Mouse (Mus musculus): ENCODE results near the gene Gprin1. TPM values are rescaled to one million over a fixed set of nuclear protein-coding genes. Genes with fewer than 3 reads are reported as not detected.
A peak's percentile ranks its signal among the peaks of the same experiment; 100 is the strongest.
"Not testable (repeated sequence)": the region's sequence is repeated elsewhere in the genome, so short reads cannot be mapped to it uniquely, and the experiment has no call there.

Gprin1 gene
- polyA plus RNA-seq (2021) = 0.17 TPM

GRCm38 (mm10) chr13:54749864-54750411 is at the start of gene Gprin1:
Gene Gprin1, minus strand, starts transcription at chr13:54749874.
- DNase-seq (ENCODE audit: low read depth, low spot score) = no peak
- ATAC-seq = no peak
- peaks cover 21% of the 10 kb centered on the region for H3K27me3 ChIP-seq
- TF ChIP-seq CTCF (IDR thresholded peaks at IDR 0.05) = no peak
- CTCF ChIA-PET = no interaction called here
- POLR2A ChIA-PET = no interaction called here
- in situ Hi-C loops (cut with MboI; ENCODE audit: low pct_unique_long_range_greater_than_20kb) = no loop called here

DNA sequence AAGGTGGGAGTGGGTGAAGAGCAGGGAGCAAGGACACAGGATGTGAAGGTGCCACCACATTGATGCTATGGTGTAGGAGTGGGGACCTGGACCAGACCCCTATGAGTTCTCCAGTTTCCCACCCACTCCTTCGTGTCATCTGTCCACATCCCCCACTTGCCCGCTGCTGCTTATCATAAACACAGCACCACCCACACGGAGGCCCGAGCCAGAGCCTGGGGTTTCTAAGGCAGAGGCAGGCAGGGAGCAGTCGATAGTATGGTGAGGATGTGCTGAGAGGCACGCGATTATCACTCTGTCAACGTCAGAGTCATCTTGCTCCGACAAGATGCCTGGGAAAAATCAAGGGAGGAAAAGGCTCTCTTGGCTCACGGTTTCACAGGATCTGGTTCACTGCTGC is 49.1 kb upstream of the Gprin1 start:
- ATAC-seq (no peak), DNase-seq (ENCODE audit: low read depth, low spot score) (no peak)
- no peak for TF ChIP-seq CTCF (IDR thresholded peaks at IDR 0.05)
- in situ Hi-C loops (cut with MboI; ENCODE audit: low pct_unique_long_range_greater_than_20kb) = loop anchor here (5.0 kb wide), 3 partner anchors 89 to 379 kb away; no protein-coding TSS in a partner anchor
- peaks cover 2% of the 10 kb centered on the region for H3K27me3 ChIP-seq
- ChIA-PET CTCF (no interaction called here), POLR2A (no interaction called here)

- POLR2A ChIA-PET = no interaction called here
- H3K27me3 ChIP-seq = no peaks in the 10 kb centered on the region
- no peak for TF ChIP-seq CTCF (IDR thresholded peaks at IDR 0.05)
- in situ Hi-C loops (cut with MboI; ENCODE audit: low pct_unique_long_range_greater_than_20kb) = loop anchor here (5.0 kb wide), 3 partner anchors 89 to 379 kb away; no protein-coding TSS in a partner anchor
- CTCF ChIA-PET = no interaction called here
- DNase-seq (ENCODE audit: low read depth, low spot score) = no peak
- ATAC-seq = no peak
These were observed 48.4 kb upstream of the Gprin1 start for GRCm38 (mm10) chr13:54797861-54798643.

GRCm38 (mm10) chr13:54797356-54797755 is 47.7 kb upstream of the Gprin1 start:
- TF ChIP-seq CTCF (IDR thresholded peaks at IDR 0.05) = no peak
- in situ Hi-C loops (cut with MboI; ENCODE audit: low pct_unique_long_range_greater_than_20kb) = loop anchor here (5.0 kb wide), 3 partner anchors 90 to 380 kb away; no protein-coding TSS in a partner anchor
- ATAC-seq (peak; percentile 19), DNase-seq (ENCODE audit: low read depth, low spot score) (no peak)
- POLR2A ChIA-PET = no interaction called here
- CTCF ChIA-PET = no interaction called here
- no peaks in the 10 kb centered on the region for H3K27me3 ChIP-seq

DNA sequence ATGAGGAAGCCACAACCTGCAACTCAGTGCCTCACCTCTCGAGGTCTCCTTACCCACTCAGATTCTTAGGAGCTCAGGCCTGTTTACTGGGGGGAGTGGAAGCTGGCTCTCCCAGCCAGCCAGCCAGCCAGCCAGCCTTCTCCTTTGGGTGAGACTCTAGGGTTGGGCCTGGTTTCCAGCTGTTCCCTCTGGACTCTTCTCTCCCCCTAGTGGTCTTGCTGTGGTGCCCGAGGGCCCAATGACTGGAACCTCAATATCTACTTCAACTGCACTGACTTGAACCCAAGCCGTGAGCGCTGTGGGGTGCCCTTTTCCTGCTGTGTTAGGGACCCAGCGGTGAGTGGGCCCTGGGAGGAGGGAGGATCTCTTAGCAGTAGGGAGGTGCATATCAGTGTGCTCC is 45.2 kb upstream of the Gprin1 start:
- ATAC-seq (no peak), DNase-seq (ENCODE audit: low read depth, low spot score) (no peak)
- H3K27me3 ChIP-seq = no peaks in the 10 kb centered on the region
- in situ Hi-C loops (cut with MboI; ENCODE audit: low pct_unique_long_range_greater_than_20kb) = loop anchor here (5.0 kb wide), 3 partner anchors 92 to 382 kb away; no protein-coding TSS in a partner anchor
- POLR2A ChIA-PET = no interaction called here
- CTCF ChIA-PET = no interaction called here
- no peak for TF ChIP-seq CTCF (IDR thresholded peaks at IDR 0.05)

DNA sequence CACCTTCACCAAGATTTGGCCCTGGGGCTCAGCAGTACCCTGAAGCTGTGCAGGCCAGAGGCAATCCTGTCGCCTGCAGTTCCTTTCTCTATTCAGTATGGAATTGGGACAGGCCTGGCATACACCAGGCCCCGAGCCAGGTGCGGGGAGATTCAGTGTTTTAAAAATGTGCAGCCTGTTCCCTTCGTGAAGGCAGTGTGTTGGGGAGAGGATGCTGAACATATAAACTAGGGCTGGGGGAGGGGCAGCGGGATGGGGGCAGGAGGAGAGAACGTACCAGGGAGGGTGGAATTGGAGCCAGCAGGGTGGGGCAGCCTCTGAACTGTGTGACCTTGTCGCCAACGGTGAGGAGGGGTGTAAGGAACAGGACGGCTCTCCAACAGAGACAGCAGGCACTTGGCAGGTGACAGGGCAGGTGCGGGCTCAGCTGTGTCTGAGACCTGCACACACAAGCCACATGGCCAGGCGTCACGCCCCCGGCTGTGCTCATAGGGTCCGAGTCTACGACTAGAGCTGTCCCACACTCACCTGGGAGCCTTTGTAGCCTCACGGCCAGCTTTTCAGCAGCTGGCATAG is 44.4 kb upstream of the Gprin1 start:
- DNase-seq (ENCODE audit: low read depth, low spot score) (no peak), ATAC-seq (no peak)
- TF ChIP-seq CTCF (IDR thresholded peaks at IDR 0.05) = no peak
- CTCF ChIA-PET = no interaction called here
- in situ Hi-C loops (cut with MboI; ENCODE audit: low pct_unique_long_range_greater_than_20kb) = no loop called here
- POLR2A ChIA-PET = interaction anchor here (0.9 kb wide), 1 partner anchor 32 kb away, joined by 3 read pairs; no protein-coding TSS in a partner anchor
- no peaks in the 10 kb centered on the region for H3K27me3 ChIP-seq

GRCm38 (mm10) chr13:54792259-54793230 is 42.9 kb upstream of the Gprin1 start:
- no peaks in the 10 kb centered on the region for H3K27me3 ChIP-seq
- DNase-seq (ENCODE audit: low read depth, low spot score) (no peak), ATAC-seq (no peak)
- no peak for TF ChIP-seq CTCF (IDR thresholded peaks at IDR 0.05)
- ChIA-PET POLR2A (interaction anchor here (0.9 kb wide), 1 partner anchor 30 kb away, joined by 3 read pairs; no protein-coding TSS in a partner anchor), CTCF (no interaction called here)
- in situ Hi-C loops (cut with MboI; ENCODE audit: low pct_unique_long_range_greater_than_20kb) = no loop called here

- no peaks in the 10 kb centered on the region for H3K27me3 ChIP-seq
- CTCF ChIA-PET = interaction anchor here (1.4 kb wide), 1 partner anchor 10 kb away, joined by 5 read pairs; no protein-coding TSS in a partner anchor
- in situ Hi-C loops (cut with MboI; ENCODE audit: low pct_unique_long_range_greater_than_20kb) = no loop called here
- POLR2A ChIA-PET = no interaction called here
- DNase-seq (ENCODE audit: low read depth, low spot score) (no peak), ATAC-seq (peak; percentile 56)
- no peak for TF ChIP-seq CTCF (IDR thresholded peaks at IDR 0.05)
These were observed 40.1 kb upstream of the Gprin1 start for GRCm38 (mm10) chr13:54789561-54790397.

DNA sequence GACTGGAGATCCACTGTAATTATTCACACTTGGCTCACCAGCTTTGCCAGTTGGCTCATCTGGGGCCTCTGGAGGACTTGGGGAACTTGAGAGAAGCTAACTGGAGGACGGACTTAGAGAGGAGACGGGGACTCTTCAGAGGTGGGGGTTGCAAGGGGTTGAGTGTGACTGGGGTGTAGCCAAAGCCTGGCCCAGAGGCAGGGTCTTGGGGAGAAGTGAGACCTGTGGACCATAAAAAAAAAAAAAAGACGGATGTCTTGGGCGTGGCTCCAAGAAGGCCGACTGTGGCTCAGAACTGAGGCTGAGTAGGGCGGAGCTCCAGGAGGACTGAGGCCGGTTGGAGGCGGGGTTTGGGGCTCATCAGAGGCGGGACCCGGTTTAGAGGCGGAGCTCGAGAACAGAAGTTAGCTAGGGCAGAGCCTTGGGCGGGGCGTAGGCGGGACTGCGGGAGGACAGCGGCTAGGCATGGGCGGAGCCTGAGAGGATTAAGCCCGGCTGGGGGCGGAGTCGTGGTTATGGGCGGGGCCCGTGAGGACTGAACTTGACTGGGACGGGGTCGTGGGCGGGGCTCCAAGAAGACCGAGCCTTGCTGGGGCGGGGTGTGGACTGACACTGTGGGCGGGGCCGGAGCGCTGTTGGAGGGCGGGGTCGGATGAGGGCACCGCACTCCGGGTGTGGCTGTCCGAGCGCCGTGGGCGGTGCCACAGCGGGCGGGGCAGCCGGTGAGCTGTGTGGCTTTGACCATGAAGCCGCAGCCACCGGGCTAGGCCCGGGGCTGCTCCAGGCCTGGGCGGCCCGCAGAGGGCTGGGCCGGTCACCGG is 39.3 kb upstream of the Gprin1 start, which contains the start of gene Tspan17:
TSS of gene Tspan17 (plus strand) at position 638 of the 821 bp plus-strand sequence.
- in situ Hi-C loops (cut with MboI; ENCODE audit: low pct_unique_long_range_greater_than_20kb) = no loop called here
- H3K27me3 ChIP-seq = no peaks in the 10 kb centered on the region
- no peak for TF ChIP-seq CTCF (IDR thresholded peaks at IDR 0.05)
- peak; percentile 73 for DNase-seq (ENCODE audit: low read depth, low spot score)
- POLR2A ChIA-PET = no interaction called here
- ATAC-seq = peak; percentile 81
- CTCF ChIA-PET = no interaction called here

GRCm38 (mm10) chr13:54787591-54787990 is 37.9 kb upstream of the Gprin1 start:
- POLR2A ChIA-PET; H3K27me3 ChIP-seq; CTCF ChIA-PET; ATAC-seq; in situ Hi-C loops (cut with MboI; ENCODE audit: low pct_unique_long_range_greater_than_20kb); DNase-seq (ENCODE audit: low read depth, low spot score): not testable (repeated sequence)
